Mouse (Mus musculus) bone marrow macrophage, adult 2 months (primary cell): ENCODE measurements around the gene C6.

Experiments
- CTCF ChIP-seq: IDR thresholded peaks from 2 replicates; pipeline ENCODE4 v1.5.1; 2012; ENCODE audit warnings: low read depth, mild to moderate bottlenecking, low read length, moderate library complexity
- POLR2A ChIP-seq: IDR thresholded peaks from 2 replicates; pipeline ENCODE4 v1.6.1; 2012; ENCODE audit warnings: mild to moderate bottlenecking, low read depth, low read length, borderline replicate concordance

GRCm38 (mm10) chr15:4804256-4804655 is 77.3 kb downstream of the C6 start:
- TF ChIP-seq CTCF (no peak), POLR2A (no peak)
